Mouse (Mus musculus) MEL (cell line): Measurements from ENCODE around the gene Mgll. TPM values are rescaled to one million over a fixed set of nuclear protein-coding genes. Genes with fewer than 3 reads are reported as not detected.

ENCODE experiments used
- DNase-seq: peaks from one replicate; pipeline ENCODE4 v3.0.0; 2011; ENCODE audit warnings: low read depth, low spot score
- H3K27ac ChIP-seq: 2 replicates; pipeline ENCODE4 v1.5.1; 2012; ENCODE audit warnings: low read depth, mild to moderate bottlenecking, control low read depth, low read length, moderate library complexity; ENCODE audit not compliant: control insufficient read depth
- H3K27me3 ChIP-seq, 2 experiments: fragments of 150-350 bp in 1 of 2; sonication (generic) in 1 of 2; 2 replicates each; pipeline ENCODE4 v1.6.1; 2012; ENCODE audit warnings: low read length in 2 of 2, mild to moderate bottlenecking in 2 of 2, improper control_type of control experiment in 1 of 2, moderate library complexity in 1 of 2; ENCODE audit not compliant: insufficient read depth in 2 of 2, control insufficient read depth in 1 of 2
- H3K36me3 ChIP-seq, 2 experiments: 2 replicates each; pipeline ENCODE4 v1.6.1; 2012 to 2014; ENCODE audit warnings: low read length in 2 of 2, improper control_type of control experiment in 1 of 2, inconsistent platforms in 1 of 2, mild to moderate bottlenecking in 1 of 2; ENCODE audit not compliant: insufficient read depth in 2 of 2, control insufficient read depth in 1 of 2
- H3K4me1 ChIP-seq, 2 experiments: fragments of 150-350 bp in 1 of 2; sonication (generic) in 1 of 2; 2 replicates each; pipeline ENCODE4 v1.6.1; 2012; ENCODE audit warnings: low read length in 2 of 2, improper control_type of control experiment in 1 of 2, mild to moderate bottlenecking in 1 of 2; ENCODE audit not compliant: insufficient read depth in 2 of 2, control insufficient read depth in 1 of 2
- H3K4me3 ChIP-seq, 2 experiments: fragments of 150-350 bp in 1 of 2; sonication (generic) in 1 of 2; 2 replicates each; pipeline ENCODE4 v1.5.1; 2012; ENCODE audit warnings: low read depth in 2 of 2, low read length in 2 of 2, mild to moderate bottlenecking in 2 of 2, moderate library complexity in 2 of 2, control low read depth in 1 of 2, improper control_type of control experiment in 1 of 2; ENCODE audit not compliant: control insufficient read depth in 1 of 2, insufficient read depth in 1 of 2
- H3K79me2 ChIP-seq: 2 replicates; pipeline ENCODE4 v1.6.1; 2012; ENCODE audit warnings: mild to moderate bottlenecking, low read length, moderate library complexity; ENCODE audit not compliant: control insufficient read depth, poor library complexity, insufficient read depth
- H3K9ac ChIP-seq: 2 replicates; pipeline ENCODE4 v1.6.1; 2012; ENCODE audit warnings: low read depth, mild to moderate bottlenecking, control low read depth, low read length, moderate library complexity; ENCODE audit not compliant: control insufficient read depth, poor library complexity, severe bottlenecking
- H3K9me3 ChIP-seq: fragments of 150-350 bp; sonication (generic); replicated peaks from 2 replicates; pipeline ENCODE4 v1.6.1; 2012; ENCODE audit warnings: mild to moderate bottlenecking, low read length, improper control_type of control experiment, moderate library complexity; ENCODE audit not compliant: insufficient read depth
- CHD1 ChIP-seq: IDR thresholded peaks from 2 replicates; pipeline ENCODE4 v1.6.1; 2012; ENCODE audit warnings: low read depth, mild to moderate bottlenecking, inconsistent platforms, low read length, improper control_type of control experiment
- CHD2 ChIP-seq: IDR thresholded peaks from 2 replicates; pipeline ENCODE4 v1.6.1; 2011; ENCODE audit warnings: low read length, improper control_type of control experiment
- E2F4 ChIP-seq: IDR thresholded peaks from 2 replicates; pipeline ENCODE4 v1.6.1; 2011; ENCODE audit warnings: low read depth, low read length, improper control_type of control experiment, borderline replicate concordance
- ELF1 ChIP-seq: IDR thresholded peaks from 2 replicates; pipeline ENCODE4 v1.6.1; 2014; ENCODE audit warnings: low read depth, mild to moderate bottlenecking, inconsistent platforms, low read length, improper control_type of control experiment, moderate library complexity
- GABPA ChIP-seq: IDR thresholded peaks from 2 replicates; pipeline ENCODE4 v1.6.1; 2012; ENCODE audit warnings: low read depth, mild to moderate bottlenecking, inconsistent platforms, low read length, improper control_type of control experiment, moderate library complexity
- GATA1 ChIP-seq: IDR thresholded peaks from 2 replicates; pipeline ENCODE4 v1.6.1; 2011; ENCODE audit warnings: low read depth, low read length, improper control_type of control experiment
- JUND ChIP-seq: IDR thresholded peaks from 2 replicates; pipeline ENCODE4 v1.6.1; 2011; ENCODE audit warnings: low read depth, mild to moderate bottlenecking, improper control_type of control experiment, low read length
- MAFK ChIP-seq: IDR thresholded peaks from 2 replicates; pipeline ENCODE4 v1.6.1; 2011; ENCODE audit warnings: low read depth, mild to moderate bottlenecking, low read length, improper control_type of control experiment, borderline replicate concordance
- MAX ChIP-seq: IDR thresholded peaks from 2 replicates; pipeline ENCODE4 v1.6.1; 2011; ENCODE audit warnings: low read length, improper control_type of control experiment
- MAZ ChIP-seq: IDR thresholded peaks from 2 replicates; pipeline ENCODE4 v1.6.1; 2012; ENCODE audit warnings: low read depth, mild to moderate bottlenecking, inconsistent platforms, low read length, improper control_type of control experiment
- MXI1 ChIP-seq: IDR thresholded peaks from 2 replicates; pipeline ENCODE4 v1.6.1; 2011; ENCODE audit warnings: mild to moderate bottlenecking, low read depth, low read length, improper control_type of control experiment
- NELFE ChIP-seq: IDR thresholded peaks from 2 replicates; pipeline ENCODE4 v1.6.1; 2011; ENCODE audit warnings: low read depth, low read length, improper control_type of control experiment
- NRF1 ChIP-seq: IDR thresholded peaks from 2 replicates; pipeline ENCODE4 v1.6.1; 2014; ENCODE audit warnings: low read depth, mild to moderate bottlenecking, inconsistent platforms, low read length, improper control_type of control experiment, moderate library complexity; ENCODE audit not compliant: poor library complexity, insufficient read depth, severe bottlenecking
- POLR2A ChIP-seq, 2 experiments: IDR thresholded peaks; 2 replicates each; pipeline ENCODE4 v1.6.1; 2011 to 2012; ENCODE audit warnings: low read length in 2 of 2, mild to moderate bottlenecking in 2 of 2, control low read depth in 1 of 2, improper control_type of control experiment in 1 of 2, low read depth in 1 of 2, moderate library complexity in 1 of 2; ENCODE audit not compliant: control insufficient read depth in 1 of 2, insufficient read depth in 1 of 2, poor library complexity in 1 of 2
- POLR2AphosphoS2 ChIP-seq: IDR thresholded peaks from 2 replicates; pipeline ENCODE4 v1.6.1; 2011; ENCODE audit warnings: low read length, improper control_type of control experiment
- RAD21 ChIP-seq: IDR thresholded peaks from 2 replicates; pipeline ENCODE4 v1.6.1; 2011; ENCODE audit warnings: mild to moderate bottlenecking, low read depth, low read length, improper control_type of control experiment
- TAL1 ChIP-seq: IDR thresholded peaks from 2 replicates; pipeline ENCODE4 v1.6.1; 2012; ENCODE audit warnings: mild to moderate bottlenecking, inconsistent platforms, low read length, moderate library complexity, mixed read lengths
- UBTF ChIP-seq: IDR thresholded peaks from 2 replicates; pipeline ENCODE4 v1.6.1; 2012; ENCODE audit warnings: low read depth, mild to moderate bottlenecking, inconsistent platforms, low read length, improper control_type of control experiment, moderate library complexity, borderline replicate concordance; ENCODE audit not compliant: insufficient read depth
- USF2 ChIP-seq, 2 experiments: IDR thresholded peaks; 2 replicates each; pipeline ENCODE4 v1.6.1; 2011 to 2012; ENCODE audit warnings: improper control_type of control experiment in 2 of 2, low read length in 2 of 2, borderline replicate concordance in 1 of 2, inconsistent platforms in 1 of 2, low read depth in 1 of 2, mild to moderate bottlenecking in 1 of 2; ENCODE audit not compliant: insufficient read depth in 1 of 2
- ZKSCAN1 ChIP-seq: IDR thresholded peaks from 2 replicates; pipeline ENCODE4 v1.6.1; 2012; ENCODE audit warnings: low read depth, mild to moderate bottlenecking, inconsistent platforms, low read length, improper control_type of control experiment, moderate library complexity
- polyA plus RNA-seq, 2 experiments: library from polyadenylated mRNA; stranded (reverse) in 1 of 2; unstranded in 1 of 2; fragments of >175 nt in 1 of 2; fragments of >200 nt in 1 of 2; gene quantifications; 2 replicates each; pipeline versions ENCODE4 v1.2.1 to v1.2.4; 2012; ENCODE audit warnings: low replicate concordance in 2 of 2, low read depth in 1 of 2; ENCODE audit not compliant: insufficient read length in 2 of 2, insufficient read depth in 1 of 2, missing spikeins in 1 of 2
- total RNA-seq: library from RNA; depleted of rRNA; stranded (reverse); fragments of 300-350 nt; gene quantifications from 2 replicates; pipeline ENCODE4 v1.2.3, GENCODE M21; 2012

Gene Mgll
- total and polyA plus RNA-seq, 3 experiments, result not detected

- Histone ChIP-seq H3K36me3 (no peaks in the 10 kb centered on the region), H3K9ac (no peak overlapping the region), H3K27me3 (peaks cover 7 to 9% of the 10 kb centered on the region in 2 experiments; a peak in 3 of 4 replicates), H3K4me1 (no peaks in the 10 kb centered on the region), H3K79me2 (no peaks in the 10 kb centered on the region), H3K27ac (no peak overlapping the region), H3K9me3 (no peaks in the 10 kb centered on the region), H3K4me3 (no peak overlapping the region)
- no peak for DNase-seq
- TF ChIP-seq CHD1 (no peak), TAL1 (no peak), MAZ (no peak), ZKSCAN1 (no peak)
Observed at GRCm38 (mm10) chr6:88786732-88787445, 62.7 kb downstream of the Mgll start.

GRCm38 (mm10) chr6:88787496-88787895 lies 63.3 kb downstream of the Mgll start:
- Histone ChIP-seq H3K27me3 (peaks cover 6% of the 10 kb centered on the region in 2 experiments; a peak in 3 of 4 replicates), H3K79me2 (no peaks in the 10 kb centered on the region), H3K4me1 (no peaks in the 10 kb centered on the region)
- TF ChIP-seq USF2 (IDR thresholded peaks at IDR 0.05; ENCODE audit: borderline replicate concordance in 1 of 2, insufficient read depth in 1 of 2, low read depth in 1 of 2, low read length in 2 of 2) (no peak), E2F4 (no peak), NRF1 (no peak), GABPA (no peak), POLR2AphosphoS2 (no peak), MXI1 (no peak), CHD2 (no peak), ELF1 (no peak)
- TF ChIP-seq, all 39 proteins: peak for 0
- no peak overlapping the region for H3K9ac ChIP-seq
- no peak overlapping the region for H3K27ac ChIP-seq
- no peaks in the 10 kb centered on the region for H3K36me3 ChIP-seq
- H3K4me3 ChIP-seq, result no peak overlapping the region
- DNase-seq, result no peak
- no peaks in the 10 kb centered on the region for H3K9me3 ChIP-seq

GRCm38 (mm10) chr6:88788219-88788618 lies 64.0 kb downstream of the Mgll start:
- H3K4me3 ChIP-seq, result no peak overlapping the region
- H3K9ac ChIP-seq, result no peak overlapping the region
- no peak for DNase-seq
- H3K4me1 ChIP-seq, result no peaks in the 10 kb centered on the region
- H3K27ac ChIP-seq, result no peak overlapping the region
- no peaks in the 10 kb centered on the region for H3K36me3 ChIP-seq
- H3K27me3 ChIP-seq, result peaks cover 6% of the 10 kb centered on the region in 2 experiments; a peak in 3 of 4 replicates
- TF ChIP-seq JUND (no peak), ELF1 (no peak), POLR2A (IDR thresholded peaks at IDR 0.05; ENCODE audit: control insufficient read depth in 1 of 2, insufficient read depth in 1 of 2, low read depth in 1 of 2, low read length in 2 of 2, poor library complexity in 1 of 2) (no peak), GATA1 (no peak), UBTF (no peak), NELFE (no peak), MAZ (no peak), MAX (no peak), MAFK (no peak), RAD21 (no peak)
- TF ChIP-seq, all 39 proteins: peak for 0
- Histone ChIP-seq H3K79me2 (no peaks in the 10 kb centered on the region), H3K9me3 (no peaks in the 10 kb centered on the region)
